Mouse (Mus musculus): ENCODE data around the gene Atoh8. TPM values are rescaled to one million over a fixed set of nuclear protein-coding genes. Genes with fewer than 3 reads are reported as not detected.

The Atoh8 gene
- polyA plus RNA-seq, 1 experiment from 2014 or later, result 31.5 TPM

- H3K4me1 ChIP-seq, result peaks cover 54% of the 10 kb centered on the region
- no peak for ATAC-seq (ENCODE audit: low FRiP score, low read depth)
Observed at GRCm38 (mm10) chr6:72235807-72236407, 530 bp upstream of the Atoh8 start.

GRCm38 (mm10) chr6:72234372-72235097 is 842 bp downstream of the Atoh8 start:
- peak overlapping the region; percentile 81 for H3K9ac ChIP-seq
- no peaks in the 10 kb centered on the region for H3K36me3 ChIP-seq
- ATAC-seq (ENCODE audit: low FRiP score, low read depth), result peak; percentile 18; the same call in 1 of the 2 replicates
- peaks cover 67% of the 10 kb centered on the region for H3K4me1 ChIP-seq
- H3K4me3 ChIP-seq, result peak overlapping the region; percentile 81
- H3K27me3 ChIP-seq, result peaks cover 21% of the 10 kb centered on the region; the same call in 1 of the 2 replicates
- peak overlapping the region; percentile 96 for H3K4me2 ChIP-seq (replicated peaks)
- H3K9me3 ChIP-seq, result no peaks in the 10 kb centered on the region
- under 1% methylated on average over 79 of the region's 79 CpGs for WGBS
- H3K27ac ChIP-seq, result peak overlapping the region; percentile 86

More at GRCm38 (mm10) chr6:72235807-72236407, 530 bp upstream of the Atoh8 start:
- no peaks in the 10 kb centered on the region for H3K9me3 ChIP-seq
- WGBS, result 37% methylated on average over 16 of the region's 16 CpGs
- peak overlapping the region; percentile 81 for H3K9ac ChIP-seq
- peak overlapping the region; percentile 96 for H3K4me2 ChIP-seq (replicated peaks)
- peaks cover 31% of the 10 kb centered on the region for H3K27me3 ChIP-seq
- peak overlapping the region; percentile 86 for H3K27ac ChIP-seq
- peak overlapping the region; percentile 81 for H3K4me3 ChIP-seq
- H3K36me3 ChIP-seq, result no peaks in the 10 kb centered on the region

GRCm38 (mm10) chr6:72233950-72234349 is 1.4 kb downstream of the Atoh8 start:
- H3K27ac ChIP-seq, result peak overlapping the region; percentile 86; the same call in 1 of the 2 replicates
- H3K36me3 ChIP-seq, result peaks cover under 1% of the 10 kb centered on the region
- H3K9ac ChIP-seq, result peak overlapping the region; percentile 81
- peak overlapping the region; percentile 81 for H3K4me3 ChIP-seq
- H3K4me1 ChIP-seq, result peaks cover 73% of the 10 kb centered on the region
- peak overlapping the region; percentile 96 for H3K4me2 ChIP-seq (replicated peaks)
- WGBS, result 0% methylated on average over 11 of the region's 13 CpGs
- no peaks in the 10 kb centered on the region for H3K9me3 ChIP-seq
- ATAC-seq (ENCODE audit: low FRiP score, low read depth), result no peak
- H3K27me3 ChIP-seq, result peaks cover 18% of the 10 kb centered on the region; the same call in 1 of the 2 replicates

DNA sequence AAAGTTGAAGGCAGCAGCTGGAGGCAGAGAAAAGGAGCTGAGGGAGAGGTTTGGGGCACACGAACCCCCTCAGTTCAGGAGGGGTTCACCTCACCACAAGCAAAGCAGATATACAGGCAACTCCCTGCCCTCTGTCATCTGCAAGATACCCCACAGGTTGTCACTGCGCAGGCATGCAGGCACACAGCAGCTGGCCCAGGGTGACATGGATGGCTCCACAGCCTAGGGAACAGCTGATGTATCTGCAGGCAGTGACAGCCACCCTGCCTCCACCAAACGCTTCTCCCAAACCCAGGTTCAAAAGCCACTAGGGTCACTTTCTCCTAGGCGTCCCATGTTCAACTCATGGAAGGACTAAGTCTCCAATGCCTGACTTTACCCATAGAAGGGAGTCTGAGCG is 2.5 kb downstream of the Atoh8 start:
- Histone ChIP-seq H3K9ac (peak overlapping the region; percentile 81), H3K4me3 (peak overlapping the region; percentile 81), H3K36me3 (peaks cover 4% of the 10 kb centered on the region), H3K4me1 (peaks cover 73% of the 10 kb centered on the region), H3K4me2 (replicated peaks) (peak overlapping the region; percentile 96), H3K9me3 (no peaks in the 10 kb centered on the region), H3K27ac (no peak overlapping the region), H3K27me3 (peaks cover 9% of the 10 kb centered on the region; the same call in 1 of the 2 replicates)
- WGBS, result 62% methylated on average over 5 of the region's 5 CpGs
- no peak for ATAC-seq (ENCODE audit: low FRiP score, low read depth)

- 88% methylated on average over 14 of the region's 14 CpGs for WGBS
- ATAC-seq (ENCODE audit: low FRiP score, low read depth), result no peak
- Histone ChIP-seq H3K36me3 (peaks cover 4% of the 10 kb centered on the region), H3K27me3 (peaks cover 9% of the 10 kb centered on the region; the same call in 1 of the 2 replicates), H3K4me1 (peaks cover 74% of the 10 kb centered on the region), H3K4me2 (replicated peaks) (peak overlapping the region; percentile 96), H3K9ac (no peak overlapping the region), H3K27ac (no peak overlapping the region), H3K4me3 (peak overlapping the region; percentile 81), H3K9me3 (no peaks in the 10 kb centered on the region)
Observed at GRCm38 (mm10) chr6:72232411-72232810, 3.0 kb downstream of the Atoh8 start.

- H3K36me3 ChIP-seq, result peaks cover 9% of the 10 kb centered on the region
- H3K4me1 ChIP-seq, result peaks cover 66% of the 10 kb centered on the region
- H3K4me2 ChIP-seq (replicated peaks), result peak overlapping the region; percentile 96
- peak; percentile 25; the same call in 1 of the 2 replicates for ATAC-seq (ENCODE audit: low FRiP score, low read depth)
- peak overlapping the region; percentile 46; the same call in 1 of the 2 replicates for H3K9ac ChIP-seq
- H3K9me3 ChIP-seq, result no peaks in the 10 kb centered on the region
- 24% methylated on average over 5 of the region's 5 CpGs for WGBS
- no peaks in the 10 kb centered on the region for H3K27me3 ChIP-seq
- no peak overlapping the region for H3K27ac ChIP-seq
- peak overlapping the region; percentile 81 for H3K4me3 ChIP-seq
Observed at GRCm38 (mm10) chr6:72230875-72231274, 4.5 kb downstream of the Atoh8 start.

DNA sequence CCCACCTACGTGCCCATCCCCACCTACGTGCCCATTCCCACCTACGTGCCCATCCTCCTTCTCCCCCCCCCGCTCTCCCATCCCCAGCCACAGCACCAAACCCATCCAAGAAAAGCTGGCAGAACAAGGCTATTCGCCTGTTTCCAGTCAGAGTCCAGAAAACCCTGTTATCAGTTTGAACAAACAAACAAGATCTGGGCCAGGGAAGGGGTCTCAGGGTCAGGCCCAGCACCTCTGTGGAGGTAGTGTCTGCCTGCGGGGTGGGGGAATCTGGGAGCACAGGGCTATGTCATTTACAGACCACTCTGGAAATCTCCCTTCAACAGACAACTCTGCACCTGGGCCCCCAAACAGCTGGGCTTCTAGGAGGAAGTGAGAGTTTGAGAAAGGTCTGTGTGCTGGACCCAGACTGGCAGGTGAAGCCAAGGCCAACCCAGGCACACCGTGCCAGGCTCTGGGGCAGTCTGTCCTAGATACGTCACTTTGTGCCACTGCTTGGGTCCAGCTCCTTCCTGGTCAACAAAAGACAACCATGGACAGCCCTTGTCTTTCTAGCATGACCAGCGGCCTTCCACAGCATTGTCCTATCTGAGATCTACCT is 7.6 kb downstream of the Atoh8 start:
- no peaks in the 10 kb centered on the region for H3K27me3 ChIP-seq
- no peak overlapping the region for H3K27ac ChIP-seq
- 88% methylated on average over 9 of the region's 9 CpGs for WGBS
- peaks cover 67% of the 10 kb centered on the region for H3K4me1 ChIP-seq
- peaks cover 11% of the 10 kb centered on the region for H3K36me3 ChIP-seq
- no peak overlapping the region for H3K9ac ChIP-seq
- H3K4me2 ChIP-seq (replicated peaks), result no peak overlapping the region
- H3K4me3 ChIP-seq, result no peak overlapping the region
- no peaks in the 10 kb centered on the region for H3K9me3 ChIP-seq
- no peak for ATAC-seq (ENCODE audit: low FRiP score, low read depth)

GRCm38 (mm10) chr6:72227011-72227410 is 8.4 kb downstream of the Atoh8 start:
- Histone ChIP-seq H3K36me3 (peaks cover 11% of the 10 kb centered on the region), H3K9me3 (no peaks in the 10 kb centered on the region), H3K4me2 (replicated peaks) (no peak overlapping the region), H3K27me3 (no peaks in the 10 kb centered on the region), H3K9ac (no peak overlapping the region), H3K4me1 (peaks cover 67% of the 10 kb centered on the region), H3K4me3 (no peak overlapping the region), H3K27ac (no peak overlapping the region)
- WGBS, result 94% methylated on average over 4 of the region's 4 CpGs
- no peak for ATAC-seq (ENCODE audit: low FRiP score, low read depth)

DNA sequence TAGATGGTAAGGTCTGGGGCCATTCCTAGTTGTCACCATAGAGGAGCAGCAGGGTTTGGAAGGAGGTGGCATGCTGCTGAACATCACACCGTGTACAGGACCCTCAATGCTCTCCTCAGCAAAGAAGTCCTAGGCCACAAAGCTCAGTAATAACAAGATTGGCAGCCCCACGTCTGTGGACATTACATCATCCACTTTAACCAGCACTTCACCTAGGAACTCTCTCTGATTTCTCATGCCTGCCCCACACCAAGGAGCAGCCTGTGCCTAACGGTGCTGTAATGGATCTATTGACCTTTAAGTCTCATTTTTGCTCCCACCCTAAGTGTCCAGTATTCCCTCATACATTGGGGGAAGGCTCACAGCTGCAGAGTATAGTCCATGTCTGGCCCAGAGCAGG is 9.7 kb downstream of the Atoh8 start:
- H3K4me1 ChIP-seq, result peaks cover 67% of the 10 kb centered on the region
- H3K9me3 ChIP-seq, result no peaks in the 10 kb centered on the region
- H3K9ac ChIP-seq, result no peak overlapping the region
- WGBS, result 65% methylated on average over 3 of the region's 3 CpGs
- H3K4me3 ChIP-seq, result no peak overlapping the region
- no peaks in the 10 kb centered on the region for H3K27me3 ChIP-seq
- ATAC-seq (ENCODE audit: low FRiP score, low read depth), result no peak
- no peak overlapping the region for H3K4me2 ChIP-seq (replicated peaks)
- no peak overlapping the region for H3K27ac ChIP-seq
- H3K36me3 ChIP-seq, result peaks cover 11% of the 10 kb centered on the region

DNA sequence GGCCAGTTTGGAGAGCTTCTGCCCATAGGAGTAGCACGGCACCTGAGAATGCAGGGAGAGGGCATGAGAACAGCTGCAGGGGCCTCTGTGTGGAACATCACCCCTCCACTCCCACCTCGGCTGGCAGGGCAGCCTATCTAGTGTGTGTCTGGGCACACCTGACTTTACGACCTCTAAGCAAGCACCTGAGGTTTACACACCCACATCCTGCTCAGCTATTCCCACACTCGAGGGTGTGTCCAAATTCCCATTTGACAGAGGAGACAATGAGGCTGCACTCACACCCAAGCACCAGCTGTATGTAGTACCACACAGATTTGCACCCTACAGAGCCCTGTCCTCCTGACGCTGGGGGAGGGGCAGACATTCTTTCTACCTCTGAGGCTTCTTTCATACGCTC is 11.5 kb downstream of the Atoh8 start:
- ATAC-seq (ENCODE audit: low FRiP score, low read depth), result no peak
- 0 out of 2 replicates have a peak, but pooled peaks cover 2% of the 10 kb centered on the region for H3K27me3 ChIP-seq
- H3K9me3 ChIP-seq, result no peaks in the 10 kb centered on the region
- peaks cover 10% of the 10 kb centered on the region for H3K36me3 ChIP-seq
- no peak overlapping the region for H3K27ac ChIP-seq
- no peak overlapping the region for H3K4me3 ChIP-seq
- no peak overlapping the region for H3K4me2 ChIP-seq (replicated peaks)
- 58% methylated on average over 6 of the region's 6 CpGs for WGBS
- no peak overlapping the region for H3K9ac ChIP-seq
- peaks cover 67% of the 10 kb centered on the region for H3K4me1 ChIP-seq

DNA sequence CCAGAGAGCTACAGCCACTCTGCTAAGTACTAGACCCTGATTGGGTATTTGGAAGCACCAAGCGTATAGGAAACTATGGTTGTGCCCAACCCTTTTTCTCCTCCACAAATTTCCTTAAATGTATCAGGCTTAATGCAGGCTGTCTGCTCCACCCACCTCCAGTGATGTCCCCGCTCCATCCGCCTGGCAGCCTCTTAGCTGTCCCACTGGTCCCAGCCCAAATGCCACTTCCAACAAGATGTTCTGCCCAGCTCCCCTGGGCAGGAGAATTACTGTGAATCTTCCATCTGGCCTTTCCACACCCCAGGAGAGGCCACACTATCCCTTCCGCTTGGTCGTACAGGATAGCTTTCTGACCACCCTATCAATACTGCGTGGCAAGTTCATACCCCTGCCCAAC is 12.5 kb downstream of the Atoh8 start:
- H3K36me3 ChIP-seq, result peaks cover 7% of the 10 kb centered on the region; the same call in 1 of the 2 replicates
- H3K27me3 ChIP-seq, result 0 out of 2 replicates have a peak, but pooled peaks cover 2% of the 10 kb centered on the region
- ATAC-seq (ENCODE audit: low FRiP score, low read depth), result no peak
- no peak overlapping the region for H3K9ac ChIP-seq
- peaks cover 70% of the 10 kb centered on the region for H3K4me1 ChIP-seq
- H3K4me2 ChIP-seq (replicated peaks), result peak overlapping the region; percentile 41; the same call in 1 of the 2 replicates
- 55% methylated on average over 6 of the region's 6 CpGs for WGBS
- H3K9me3 ChIP-seq, result no peaks in the 10 kb centered on the region
- H3K4me3 ChIP-seq, result no peak overlapping the region
- H3K27ac ChIP-seq, result peak overlapping the region; percentile 63; the same call in 1 of the 2 replicates

Data from limb, embryonic 13.5 days (tissue).